Mouse (Mus musculus): ENCODE results near the gene Lenep. TPM values are rescaled to one million over a fixed set of nuclear protein-coding genes. Genes with fewer than 3 reads are reported as not detected.

Gene Lenep
- polyA plus RNA-seq, 1 experiment from 2014 or later = not detected

- H3K4me2 ChIP-seq = no peak overlapping the region
- H3K4me1 ChIP-seq = peaks cover 35% of the 10 kb centered on the region
- ATAC-seq (ENCODE audit: insufficient read depth, low FRiP score, low read depth) = no peak
- no peaks in the 10 kb centered on the region for H3K9me3 ChIP-seq
- no peak overlapping the region for H3K27ac ChIP-seq
- no peak overlapping the region for H3K4me3 ChIP-seq (replicated peaks)
- WGBS = 91% methylated on average over 18 of the region's 18 CpGs
- H3K27me3 ChIP-seq (replicated peaks) = no peaks in the 10 kb centered on the region
- no peak overlapping the region for H3K9ac ChIP-seq
- H3K36me3 ChIP-seq = no peaks in the 10 kb centered on the region
These were observed 21.9 kb downstream of the Lenep start for GRCm38 (mm10) chr3:89380711-89381110.

GRCm38 (mm10) chr3:89380291-89380690, 22.3 kb downstream of the Lenep start:
- ATAC-seq (ENCODE audit: insufficient read depth, low FRiP score, low read depth) = no peak
- no peak overlapping the region for H3K9ac ChIP-seq
- H3K4me3 ChIP-seq (replicated peaks) = no peak overlapping the region
- H3K36me3 ChIP-seq = no peaks in the 10 kb centered on the region
- peaks cover 31% of the 10 kb centered on the region for H3K4me1 ChIP-seq
- WGBS = 89% methylated on average over 14 of the region's 14 CpGs
- H3K9me3 ChIP-seq = no peaks in the 10 kb centered on the region
- H3K27me3 ChIP-seq (replicated peaks) = no peaks in the 10 kb centered on the region
- no peak overlapping the region for H3K27ac ChIP-seq
- H3K4me2 ChIP-seq = no peak overlapping the region

GRCm38 (mm10) chr3:89379388-89380131, 23.0 kb downstream of the Lenep start:
- H3K27ac ChIP-seq = peak overlapping the region; percentile 61
- H3K4me1 ChIP-seq = peaks cover 24% of the 10 kb centered on the region
- no peaks in the 10 kb centered on the region for H3K36me3 ChIP-seq
- ATAC-seq (ENCODE audit: insufficient read depth, low FRiP score, low read depth) = no peak
- no peak overlapping the region for H3K4me3 ChIP-seq (replicated peaks)
- no peak overlapping the region for H3K9ac ChIP-seq
- H3K27me3 ChIP-seq (replicated peaks) = no peaks in the 10 kb centered on the region
- H3K4me2 ChIP-seq = no peak overlapping the region; the same call in 1 of the 2 replicates
- no peaks in the 10 kb centered on the region for H3K9me3 ChIP-seq
- 87% methylated on average over 31 of the region's 31 CpGs for WGBS

- ATAC-seq (ENCODE audit: insufficient read depth, low FRiP score, low read depth) = peak; percentile 91
- Histone ChIP-seq H3K36me3 (no peaks in the 10 kb centered on the region), H3K4me1 (peaks cover 18% of the 10 kb centered on the region), H3K27ac (peak overlapping the region; percentile 61), H3K9ac (peak overlapping the region; percentile 37), H3K4me3 (replicated peaks) (peak overlapping the region; percentile 54), H3K4me2 (peak overlapping the region; percentile 74), H3K9me3 (no peaks in the 10 kb centered on the region), H3K27me3 (replicated peaks) (no peaks in the 10 kb centered on the region)
- WGBS = 1% methylated on average over 27 of the region's 29 CpGs
These were observed 24.1 kb downstream of the Lenep start for GRCm38 (mm10) chr3:89378394-89379067.

GRCm38 (mm10) chr3:89377831-89378230, 24.8 kb downstream of the Lenep start:
- Histone ChIP-seq H3K9me3 (no peaks in the 10 kb centered on the region), H3K4me2 (peak overlapping the region; percentile 74), H3K27me3 (replicated peaks) (no peaks in the 10 kb centered on the region), H3K27ac (peak overlapping the region; percentile 61; the same call in 1 of the 2 replicates), H3K36me3 (no peaks in the 10 kb centered on the region), H3K9ac (0 out of 2 replicates have a peak overlapping the region, but pooled peaks have one; percentile 37), H3K4me3 (replicated peaks) (peak overlapping the region; percentile 54; the same call in 1 of the 2 replicates), H3K4me1 (peaks cover 21% of the 10 kb centered on the region)
- WGBS = 73% methylated on average over 4 of the region's 4 CpGs
- ATAC-seq (ENCODE audit: insufficient read depth, low FRiP score, low read depth) = no peak

- H3K4me3 ChIP-seq (replicated peaks) = no peak overlapping the region
- ATAC-seq (ENCODE audit: insufficient read depth, low FRiP score, low read depth) = no peak
- H3K9ac ChIP-seq = no peak overlapping the region
- H3K27me3 ChIP-seq (replicated peaks) = no peaks in the 10 kb centered on the region
- no peaks in the 10 kb centered on the region for H3K36me3 ChIP-seq
- no peak overlapping the region for H3K4me2 ChIP-seq
- H3K4me1 ChIP-seq = peaks cover 14% of the 10 kb centered on the region
- H3K9me3 ChIP-seq = no peaks in the 10 kb centered on the region
- 39% methylated on average over 5 of the region's 5 CpGs for WGBS
- 0 out of 2 replicates have a peak overlapping the region, but pooled peaks have one; percentile 16 for H3K27ac ChIP-seq
These were observed 28.9 kb downstream of the Lenep start for GRCm38 (mm10) chr3:89373581-89374231.

- no peak overlapping the region for H3K27ac ChIP-seq
- no peak overlapping the region for H3K4me3 ChIP-seq (replicated peaks)
- no peak for ATAC-seq (ENCODE audit: insufficient read depth, low FRiP score, low read depth)
- no peaks in the 10 kb centered on the region for H3K36me3 ChIP-seq
- no peaks in the 10 kb centered on the region for H3K27me3 ChIP-seq (replicated peaks)
- no peak overlapping the region for H3K9ac ChIP-seq
- H3K4me2 ChIP-seq = no peak overlapping the region
- 0 out of 2 replicates have a peak, but pooled peaks cover 3% of the 10 kb centered on the region for H3K4me1 ChIP-seq
- 53% methylated on average over 11 of the region's 11 CpGs for WGBS
- no peaks in the 10 kb centered on the region for H3K9me3 ChIP-seq
These were observed 35.3 kb downstream of the Lenep start for GRCm38 (mm10) chr3:89367338-89367737.

- Histone ChIP-seq H3K9ac (no peak overlapping the region), H3K4me1 (0 out of 2 replicates have a peak, but pooled peaks cover 3% of the 10 kb centered on the region), H3K9me3 (no peaks in the 10 kb centered on the region), H3K4me3 (replicated peaks) (no peak overlapping the region), H3K27ac (no peak overlapping the region), H3K36me3 (no peaks in the 10 kb centered on the region), H3K4me2 (no peak overlapping the region), H3K27me3 (replicated peaks) (no peaks in the 10 kb centered on the region)
- 67% methylated on average over 20 of the region's 20 CpGs for WGBS
- ATAC-seq (ENCODE audit: insufficient read depth, low FRiP score, low read depth) = 0 out of 2 replicates have a peak, but pooled peaks have one; percentile 19
These were observed 36.8 kb downstream of the Lenep start for GRCm38 (mm10) chr3:89365486-89366414.

- ATAC-seq (ENCODE audit: insufficient read depth, low FRiP score, low read depth) = no peak
- Histone ChIP-seq H3K36me3 (no peaks in the 10 kb centered on the region), H3K4me3 (replicated peaks) (no peak within 1 kb of the TSS), H3K27me3 (replicated peaks) (no peaks in the 10 kb centered on the region), H3K9ac (no peak within 1 kb of the TSS), H3K9me3 (no peaks in the 10 kb centered on the region), H3K4me1 (0 out of 2 replicates have a peak, but pooled peaks cover 3% of the 10 kb centered on the region), H3K4me2 (no peak within 1 kb of the TSS), H3K27ac (no peak within 1 kb of the TSS)
- WGBS = 84% methylated on average over 11 of the region's 11 CpGs
These were observed 37.5 kb downstream of the Lenep start, which contains the start of gene Dcst1 for GRCm38 (mm10) chr3:89365153-89365485. Gene Dcst1 (minus strand): TSS chr3:89365253.

GRCm38 (mm10) chr3:89364631-89365030, 38.0 kb downstream of the Lenep start:
- H3K4me1 ChIP-seq = 0 out of 2 replicates have a peak, but pooled peaks cover 3% of the 10 kb centered on the region
- no peaks in the 10 kb centered on the region for H3K27me3 ChIP-seq (replicated peaks)
- no peak overlapping the region for H3K4me2 ChIP-seq
- H3K27ac ChIP-seq = no peak overlapping the region
- 70% methylated on average over 8 of the region's 8 CpGs for WGBS
- ATAC-seq (ENCODE audit: insufficient read depth, low FRiP score, low read depth) = no peak
- no peaks in the 10 kb centered on the region for H3K9me3 ChIP-seq
- no peaks in the 10 kb centered on the region for H3K36me3 ChIP-seq
- H3K9ac ChIP-seq = no peak overlapping the region
- H3K4me3 ChIP-seq (replicated peaks) = no peak overlapping the region

- Histone ChIP-seq H3K9ac (no peak within 1 kb of the TSS), H3K27ac (no peak within 1 kb of the TSS), H3K4me1 (0 out of 2 replicates have a peak, but pooled peaks cover 3% of the 10 kb centered on the region), H3K36me3 (no peaks in the 10 kb centered on the region), H3K27me3 (replicated peaks) (no peaks in the 10 kb centered on the region), H3K4me3 (replicated peaks) (no peak within 1 kb of the TSS), H3K4me2 (no peak within 1 kb of the TSS), H3K9me3 (no peaks in the 10 kb centered on the region)
- WGBS = 80% methylated on average over 7 of the region's 7 CpGs
- no peak for ATAC-seq (ENCODE audit: insufficient read depth, low FRiP score, low read depth)
These were observed 40.9 kb downstream of the Lenep start, which contains the start of gene Dcst2 for GRCm38 (mm10) chr3:89361675-89362074. Gene Dcst2 (plus strand): TSS chr3:89361975.
